Mouse (Mus musculus): ENCODE results near the gene Csnk1d. TPM values are rescaled to one million over a fixed set of nuclear protein-coding genes. Genes with fewer than 3 reads are reported as not detected.

The Csnk1d gene
- total and polyA plus RNA-seq, 3 experiments: 77.8 to 136 (median 96.8) TPM

GRCm38 (mm10) chr11:120957731-120958257 lies 33.3 kb downstream of the Csnk1d start:
- in situ Hi-C loops (cut with MboI; ENCODE audit: low pct_ligation_motif_present, low pct_unique_long_range_greater_than_20kb, low sequenced_read_pairs): no loop called here
- DNase-seq (ENCODE audit: extremely low read depth): no peak
- H3K4me2 ChIP-seq (ENCODE audit: insufficient read depth, low read depth, poor library complexity, severe bottlenecking): no peak overlapping the region
- H3K9me3 ChIP-seq (replicated peaks; ENCODE audit: low read length): no peaks in the 10 kb centered on the region
- peaks cover 66 to 92% of the 10 kb centered on the region in 2 experiments for H3K36me3 ChIP-seq (replicated peaks in 1 of 2; ENCODE audit: control insufficient read depth in 1 of 2, insufficient read depth in 1 of 2, low read length in 1 of 2)
- dilution Hi-C loops (cut with MboI; ENCODE audit: extremely low pct_ligation_motif_present, extremely low pct_unique_long_range_greater_than_20kb, low sequenced_read_pairs): no loop called here
- no peaks in the 10 kb centered on the region for H3K27me3 ChIP-seq (replicated peaks)
- H3K9ac ChIP-seq (ENCODE audit: insufficient read depth, low read depth): no peak overlapping the region
- no peaks in the 10 kb centered on the region for H3K4me1 ChIP-seq (ENCODE audit: control insufficient read depth in 1 of 2, insufficient read depth in 2 of 2)
- H3K27ac ChIP-seq (ENCODE audit: insufficient read depth, low read depth): no peak overlapping the region
- no peak overlapping the region for H3K4me3 ChIP-seq (replicated peaks in 1 of 3; ENCODE audit: low read depth in 2 of 3, low read length in 2 of 3, poor library complexity in 1 of 3)
- peaks cover 4% of the 10 kb centered on the region; the same call in 1 of the 2 replicates for H3K79me2 ChIP-seq (replicated peaks; ENCODE audit: control insufficient read depth, extremely low read depth, insufficient read depth, poor library complexity, severe bottlenecking)
- TF ChIP-seq PAX5 (IDR thresholded peaks at IDR 0.05; ENCODE audit: low read length): no peak
- no peak for TF ChIP-seq CHD2 (IDR thresholded peaks at IDR 0.05; ENCODE audit: low read length)
- no peak for TF ChIP-seq CTCF (conservative IDR thresholded peaks at IDR 0.05 in 1 of 2, IDR thresholded peaks at IDR 0.05 in 1 of 2; ENCODE audit: low read depth in 2 of 2, low read length in 2 of 2)
- TF ChIP-seq ETS1 (conservative IDR thresholded peaks at IDR 0.05; ENCODE audit: low read depth, low read length): no peak
- no peak for TF ChIP-seq MEF2A (IDR thresholded peaks at IDR 0.05; ENCODE audit: borderline replicate concordance, low read depth, low read length)
- TF ChIP-seq RAD21 (IDR thresholded peaks at IDR 0.05; ENCODE audit: low read depth, low read length): no peak

- H3K4me3 ChIP-seq (replicated peaks in 1 of 3; ENCODE audit: low read depth in 2 of 3, low read length in 2 of 3, poor library complexity in 1 of 3): no peak overlapping the region
- no peak for DNase-seq (ENCODE audit: extremely low read depth)
- dilution Hi-C loops (cut with MboI; ENCODE audit: extremely low pct_ligation_motif_present, extremely low pct_unique_long_range_greater_than_20kb, low sequenced_read_pairs): no loop called here
These were observed 34.1 kb downstream of the Csnk1d start for GRCm38 (mm10) chr11:120957052-120957451.

GRCm38 (mm10) chr11:120955701-120956100 lies 35.4 kb downstream of the Csnk1d start:
- H3K9me3 ChIP-seq (replicated peaks; ENCODE audit: low read length): no peaks in the 10 kb centered on the region
- H3K4me3 ChIP-seq (replicated peaks in 1 of 3; ENCODE audit: low read depth in 2 of 3, low read length in 2 of 3, poor library complexity in 1 of 3): no peak overlapping the region
- no peak for TF ChIP-seq USF2 (conservative IDR thresholded peaks at IDR 0.05; ENCODE audit: low read depth, low read length)
- no peak for TF ChIP-seq MEF2A (IDR thresholded peaks at IDR 0.05; ENCODE audit: borderline replicate concordance, low read depth, low read length)
- TF ChIP-seq ZNF384 (IDR thresholded peaks at IDR 0.05; ENCODE audit: low read depth, low read length): no peak
- no peak for TF ChIP-seq CTCF (conservative IDR thresholded peaks at IDR 0.05 in 1 of 2, IDR thresholded peaks at IDR 0.05 in 1 of 2; ENCODE audit: low read depth in 2 of 2, low read length in 2 of 2)
- TF ChIP-seq MYC (IDR thresholded peaks at IDR 0.05; ENCODE audit: low read depth, low read length): no peak
- no peak for TF ChIP-seq SMC3 (IDR thresholded peaks at IDR 0.05; ENCODE audit: low read depth, low read length)
- TF ChIP-seq NELFE (IDR thresholded peaks at IDR 0.05; ENCODE audit: low read depth, low read length): no peak
- no peak for TF ChIP-seq MAZ (IDR thresholded peaks at IDR 0.05; ENCODE audit: low read depth, low read length)
- TF ChIP-seq RAD21 (IDR thresholded peaks at IDR 0.05; ENCODE audit: low read depth, low read length): no peak
- TF ChIP-seq RCOR1 (conservative IDR thresholded peaks at IDR 0.05; ENCODE audit: low read depth, low read length): no peak
- TF ChIP-seq POLR2A (IDR thresholded peaks at IDR 0.05; ENCODE audit: low read depth, low read length): no peak
- no peak for TF ChIP-seq PAX5 (IDR thresholded peaks at IDR 0.05; ENCODE audit: low read length)
- TF ChIP-seq MXI1 (IDR thresholded peaks at IDR 0.05; ENCODE audit: low read depth, low read length): no peak
- no peak for TF ChIP-seq CHD1 (IDR thresholded peaks at IDR 0.05; ENCODE audit: low read depth, low read length)
- TF ChIP-seq KAT2A (IDR thresholded peaks at IDR 0.05; ENCODE audit: insufficient replicate concordance, low read length): no peak
- no peak for TF ChIP-seq USF1 (IDR thresholded peaks at IDR 0.05; ENCODE audit: low read depth, low read length)
- no peak for TF ChIP-seq IRF4 (IDR thresholded peaks at IDR 0.05; ENCODE audit: low read depth, low read length)
- H3K36me3 ChIP-seq (replicated peaks in 1 of 2; ENCODE audit: control insufficient read depth in 1 of 2, insufficient read depth in 1 of 2, low read length in 1 of 2): peaks cover 47 to 71% of the 10 kb centered on the region in 2 experiments
- H3K4me1 ChIP-seq (ENCODE audit: control insufficient read depth in 1 of 2, insufficient read depth in 2 of 2): peaks cover 9 to 15% of the 10 kb centered on the region in 2 experiments
- peaks cover under 1% of the 10 kb centered on the region for H3K27me3 ChIP-seq (replicated peaks)
- dilution Hi-C loops (cut with MboI; ENCODE audit: extremely low pct_ligation_motif_present, extremely low pct_unique_long_range_greater_than_20kb, low sequenced_read_pairs): no loop called here
- no peak overlapping the region for H3K27ac ChIP-seq (ENCODE audit: insufficient read depth, low read depth)
- in situ Hi-C loops (cut with MboI; ENCODE audit: low pct_ligation_motif_present, low pct_unique_long_range_greater_than_20kb, low sequenced_read_pairs): no loop called here
- DNase-seq (ENCODE audit: extremely low read depth): no peak
- H3K9ac ChIP-seq (ENCODE audit: insufficient read depth, low read depth): no peak overlapping the region
- H3K4me2 ChIP-seq (ENCODE audit: insufficient read depth, low read depth, poor library complexity, severe bottlenecking): no peak overlapping the region
- peaks cover 19% of the 10 kb centered on the region for H3K79me2 ChIP-seq (replicated peaks; ENCODE audit: control insufficient read depth, extremely low read depth, insufficient read depth, poor library complexity, severe bottlenecking)

More at GRCm38 (mm10) chr11:120957052-120957451, 34.1 kb downstream of the Csnk1d start:
- TF ChIP-seq TBP (conservative IDR thresholded peaks at IDR 0.05; ENCODE audit: low read depth, low read length): no peak
- no peak for TF ChIP-seq SMC3 (IDR thresholded peaks at IDR 0.05; ENCODE audit: low read depth, low read length)
- no peak overlapping the region for H3K4me2 ChIP-seq (ENCODE audit: insufficient read depth, low read depth, poor library complexity, severe bottlenecking)
- peaks cover 12% of the 10 kb centered on the region for H3K79me2 ChIP-seq (replicated peaks; ENCODE audit: control insufficient read depth, extremely low read depth, insufficient read depth, poor library complexity, severe bottlenecking)
- H3K27me3 ChIP-seq (replicated peaks): no peaks in the 10 kb centered on the region
- H3K9me3 ChIP-seq (replicated peaks; ENCODE audit: low read length): no peaks in the 10 kb centered on the region
- no peak overlapping the region for H3K9ac ChIP-seq (ENCODE audit: insufficient read depth, low read depth)
- H3K4me1 ChIP-seq (ENCODE audit: control insufficient read depth in 1 of 2, insufficient read depth in 2 of 2): peaks cover 1 to 4% of the 10 kb centered on the region in 2 experiments; a peak in 2 of 4 replicates
- in situ Hi-C loops (cut with MboI; ENCODE audit: low pct_ligation_motif_present, low pct_unique_long_range_greater_than_20kb, low sequenced_read_pairs): no loop called here
- no peak overlapping the region for H3K27ac ChIP-seq (ENCODE audit: insufficient read depth, low read depth)
- peaks cover 59 to 84% of the 10 kb centered on the region in 2 experiments for H3K36me3 ChIP-seq (replicated peaks in 1 of 2; ENCODE audit: control insufficient read depth in 1 of 2, insufficient read depth in 1 of 2, low read length in 1 of 2)
